Comparison of ENCODE assay signal across 8 mouse cellular contexts in the genomic region with DNA sequence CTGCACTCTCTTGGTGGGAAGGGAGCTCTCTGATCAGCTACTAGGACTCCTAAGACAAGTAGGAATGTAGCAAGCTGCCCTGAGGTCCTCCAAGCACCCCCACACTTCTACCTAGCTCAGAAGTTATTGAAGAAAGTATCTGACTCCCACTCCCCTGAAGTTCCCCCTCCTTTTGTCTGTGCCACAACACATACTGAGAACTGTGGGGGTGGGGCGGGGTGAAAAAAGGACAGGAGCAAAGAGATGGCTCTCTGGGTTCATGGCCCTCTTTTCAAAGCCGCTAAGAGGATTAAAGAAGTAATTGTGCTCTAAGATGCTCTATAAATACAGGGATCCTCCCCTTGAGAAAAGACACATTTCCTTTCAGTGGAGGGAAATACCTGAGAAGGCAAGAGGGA.
DNase-seq lines count a peak whose midpoint lies in the region; ATAC-seq and TF ChIP-seq lines count a peak whose summit lies in the region.

No protein-coding gene starts in this region.

- intact Hi-C loops in heart, postnatal 36 days (cut with DNase I) = no loop called here

- H3K9me3 ChIP-seq in heart, embryonic 14.5 days (ENCODE audit: control insufficient read depth, low read length) = no peaks in the 10 kb centered on the region
- no peaks in the 10 kb centered on the region for H3K9me3 ChIP-seq in limb, embryonic 14.5 days (ENCODE audit: control insufficient read depth, low read length)
- H3K9me3 ChIP-seq in stomach, embryonic 16.5 days (replicated peaks; ENCODE audit: control insufficient read depth, low read length) = no peaks in the 10 kb centered on the region

- no peak overlapping the region for H3K4me3 ChIP-seq in heart, embryonic 14.5 days (ENCODE audit: control insufficient read depth in 1 of 2, insufficient read depth in 1 of 2, low read depth in 1 of 2, low read length in 2 of 2)
- no peak overlapping the region for H3K4me3 ChIP-seq in limb, embryonic 14.5 days (replicated peaks; ENCODE audit: low read length)
- no peak overlapping the region for H3K4me3 ChIP-seq in stomach, embryonic 16.5 days (replicated peaks; ENCODE audit: low read length)

- H3K4me1 ChIP-seq in heart, embryonic 14.5 days (ENCODE audit: control insufficient read depth in 2 of 2, insufficient read depth in 2 of 2, low read length in 2 of 2) = peaks cover 32 to 38% of the 10 kb centered on the region in 2 experiments
- H3K4me1 ChIP-seq in limb, embryonic 14.5 days (ENCODE audit: control insufficient read depth, insufficient read depth, low read length) = peaks cover 20% of the 10 kb centered on the region
- peaks cover 37% of the 10 kb centered on the region for H3K4me1 ChIP-seq in stomach, embryonic 16.5 days (ENCODE audit: control insufficient read depth, insufficient read depth, low read length)

- no peak for DNase-seq in heart, postnatal 36 days
- peak; percentile 52 for DNase-seq in testis, postnatal 10 days (ENCODE audit: low spot score)
- DNase-seq in testis, postnatal 14 days (ENCODE audit: low spot score) = no peak
- no peak for DNase-seq in limb, embryonic 14.5 days (ENCODE audit: low spot score)
- DNase-seq in spleen, postnatal 14 days (ENCODE audit: low spot score in 2 of 2) = no peak

- no peak for ATAC-seq in heart, embryonic 14.5 days (ENCODE audit: insufficient number of reproducible peaks, insufficient read depth, low FRiP score, low read depth)
- no peak; the same call in 1 of the 2 replicates for ATAC-seq in limb, embryonic 14.5 days (ENCODE audit: low FRiP score, low read depth)
- ATAC-seq in stomach, embryonic 16.5 days (ENCODE audit: insufficient read depth, low FRiP score) = peak; percentile 15; the same call in 1 of the 2 replicates
- ATAC-seq in frontal cortex, adult (ENCODE audit: low TSS enrichment) = no peak

- no peaks in the 10 kb centered on the region for H3K27me3 ChIP-seq in heart, embryonic 14.5 days (ENCODE audit: control insufficient read depth, insufficient read depth, low read length)
- H3K27me3 ChIP-seq in limb, embryonic 14.5 days (ENCODE audit: control insufficient read depth, insufficient read depth, low read length) = no peaks in the 10 kb centered on the region
- no peaks in the 10 kb centered on the region for H3K27me3 ChIP-seq in stomach, embryonic 16.5 days (ENCODE audit: control insufficient read depth, insufficient read depth, low read length)

- H3K36me3 ChIP-seq in heart, embryonic 14.5 days (ENCODE audit: control insufficient read depth, insufficient read depth, low read length) = no peaks in the 10 kb centered on the region
- H3K36me3 ChIP-seq in limb, embryonic 14.5 days (ENCODE audit: control insufficient read depth, insufficient read depth, low read length) = no peaks in the 10 kb centered on the region
- no peaks in the 10 kb centered on the region for H3K36me3 ChIP-seq in stomach, embryonic 16.5 days (ENCODE audit: control insufficient read depth, insufficient read depth, low read length)

- no peak for TF ChIP-seq POLR2A in limb, embryonic 14.5 days (IDR thresholded peaks at IDR 0.05; ENCODE audit: borderline replicate concordance, extremely low read depth, insufficient read depth, insufficient read length)

- peak overlapping the region; percentile 57 to 58 for H3K27ac ChIP-seq in heart, embryonic 14.5 days (replicated peaks in 1 of 2; ENCODE audit: control insufficient read depth in 1 of 2, insufficient read depth in 1 of 2, low read depth in 2 of 2, low read length in 2 of 2)
- H3K27ac ChIP-seq in limb, embryonic 14.5 days (replicated peaks; ENCODE audit: low read depth, low read length) = peak overlapping the region; percentile 34
- H3K27ac ChIP-seq in stomach, embryonic 16.5 days (ENCODE audit: low read length) = peak overlapping the region; percentile 88

- no peak overlapping the region for H3K4me2 ChIP-seq in heart, embryonic 14.5 days (ENCODE audit: low read length)
- no peak overlapping the region for H3K4me2 ChIP-seq in limb, embryonic 14.5 days (replicated peaks; ENCODE audit: low read depth, low read length, severe bottlenecking)
- no peak overlapping the region for H3K4me2 ChIP-seq in stomach, embryonic 16.5 days (ENCODE audit: low read depth, low read length)

- H3K9ac ChIP-seq in heart, embryonic 14.5 days (ENCODE audit: low read length) = no peak overlapping the region
- no peak overlapping the region for H3K9ac ChIP-seq in limb, embryonic 14.5 days (ENCODE audit: low read depth, low read length, severe bottlenecking)
- H3K9ac ChIP-seq in stomach, embryonic 16.5 days (ENCODE audit: low read length) = peak overlapping the region; percentile 59; the same call in 1 of the 2 replicates

- WGBS in heart, embryonic 14.5 days = 57% methylated on average over 2 of the region's 2 CpGs
- WGBS in limb, embryonic 14.5 days = 57% methylated on average over 2 of the region's 2 CpGs
- 50% methylated on average over 2 of the region's 2 CpGs for WGBS in stomach, embryonic 16.5 days

Comparison
In these comparisons a context has a peak if more than half of its experiments do, and no peak if none do; other contexts are left out.
1. H3K27ac ChIP-seq: peak in every context shown above with its lines; median percentile 88 in stomach, embryonic 16.5 days; 58 in heart, embryonic 14.5 days; 34 in limb, embryonic 14.5 days.